Mouse (Mus musculus): Measurements from ENCODE around the gene Atxn7. TPM values are rescaled to one million over a fixed set of nuclear protein-coding genes. Genes with fewer than 3 reads are reported as not detected.
"Not testable (repeated sequence)": the region's sequence is repeated elsewhere in the genome, so short reads cannot be mapped to it uniquely, and the experiment has no call there.

Atxn7 gene
- polyA plus RNA-seq (2012; rRNA removed) = 20.9 and 24.9 TPM in 2 replicates

GRCm38 (mm10) chr14:13961401-13962112, at the start of gene Atxn7, which contains the start of gene Thoc7:
TSS of gene Atxn7 (plus strand) at chr14:13961440.
TSS of gene Thoc7 (minus strand) at chr14:13961852.
- DNase-seq (ENCODE audit: low read depth) = no peak

GRCm38 (mm10) chr14:13914387-13915082, 46.7 kb upstream of the Atxn7 start, which contains the start of gene Gm281:
TSS of gene Gm281 (minus strand) at chr14:13914478.
- no peak for DNase-seq (ENCODE audit: low read depth)

GRCm38 (mm10) chr14:13915207-13915606, 46.0 kb upstream of the Atxn7 start:
- DNase-seq (ENCODE audit: low read depth) = no peak

GRCm38 (mm10) chr14:13917208-13917607, 44.0 kb upstream of the Atxn7 start:
- DNase-seq (ENCODE audit: low read depth) = no peak

- no peak for DNase-seq (ENCODE audit: low read depth)
Observed at GRCm38 (mm10) chr14:13917630-13918029, 43.6 kb upstream of the Atxn7 start.

GRCm38 (mm10) chr14:13933290-13934051, 27.8 kb upstream of the Atxn7 start:
- no peak for DNase-seq (ENCODE audit: low read depth)

- no peak for DNase-seq (ENCODE audit: low read depth)
Observed at GRCm38 (mm10) chr14:13934052-13934371, 27.2 kb upstream of the Atxn7 start.

GRCm38 (mm10) chr14:13944686-13945085, 16.6 kb upstream of the Atxn7 start:
- DNase-seq (ENCODE audit: low read depth) = no peak

GRCm38 (mm10) chr14:13948345-13948744, 12.9 kb upstream of the Atxn7 start:
- no peak for DNase-seq (ENCODE audit: low read depth)

GRCm38 (mm10) chr14:13950401-13950800, 10.8 kb upstream of the Atxn7 start:
- DNase-seq (ENCODE audit: low read depth) = no peak

- not testable (repeated sequence) for DNase-seq (ENCODE audit: low read depth)
Observed at GRCm38 (mm10) chr14:13952151-13952550, 9.1 kb upstream of the Atxn7 start.

- no peak for DNase-seq (ENCODE audit: low read depth)
Observed at GRCm38 (mm10) chr14:13960079-13960478, 1.2 kb upstream of the Atxn7 start.

GRCm38 (mm10) chr14:13960482-13961325, 536 bp upstream of the Atxn7 start:
- no peak for DNase-seq (ENCODE audit: low read depth)

GRCm38 (mm10) chr14:13962476-13962875, 1.2 kb downstream of the Atxn7 start:
- no peak for DNase-seq (ENCODE audit: low read depth)

- no peak for DNase-seq (ENCODE audit: low read depth)
Observed at GRCm38 (mm10) chr14:13963527-13963926, 2.3 kb downstream of the Atxn7 start.

- no peak for DNase-seq (ENCODE audit: low read depth)
Observed at GRCm38 (mm10) chr14:13967607-13968006, 6.4 kb downstream of the Atxn7 start.

GRCm38 (mm10) chr14:13968476-13968875, 7.2 kb downstream of the Atxn7 start:
- DNase-seq (ENCODE audit: low read depth) = no peak

- DNase-seq (ENCODE audit: low read depth) = no peak
Observed at GRCm38 (mm10) chr14:13970513-13970912, 9.3 kb downstream of the Atxn7 start.

GRCm38 (mm10) chr14:13971644-13972234, 10.5 kb downstream of the Atxn7 start:
- DNase-seq (ENCODE audit: low read depth) = no peak

- no peak for DNase-seq (ENCODE audit: low read depth)
Observed at GRCm38 (mm10) chr14:13977498-13977897, 16.3 kb downstream of the Atxn7 start.

GRCm38 (mm10) chr14:13981286-13981685, 20.0 kb downstream of the Atxn7 start:
- DNase-seq (ENCODE audit: low read depth) = no peak
